Mouse (Mus musculus) gastrocnemius, adult 18-20 months (tissue): Measurements from ENCODE around the gene Olfr1152. TPM values are rescaled to one million over a fixed set of nuclear protein-coding genes. Genes with fewer than 3 reads are reported as not detected.

Experiments
- DNase-seq: peaks from one replicate; pipeline ENCODE4 v3.0.0; 2021; ENCODE audit warnings: low spot score
- long read RNA-seq, 2 experiments: library from polyadenylated mRNA; stranded (forward); transcript quantifications; one replicate each; pipeline ENCODE4 v2.0.0; 2021
- total RNA-seq, 2 experiments: library from RNA; stranded (reverse); gene quantifications; 2 replicates each; pipeline ENCODE4 v1.2.3; 2021

Gene Olfr1152
- not detected for total RNA-seq
- long read RNA-seq, experiment 1 = 0 reads
- long read RNA-seq, experiment 2 = 0 reads

GRCm38 (mm10) chr2:87866192-87866591, at the start of gene Olfr1152:
Gene Olfr1152, plus strand, starts transcription at chr2:87866492.
- no peak for DNase-seq

GRCm38 (mm10) chr2:87830233-87830632, 36.1 kb upstream of the Olfr1152 start, which contains the start of gene Olfr1148:
Gene Olfr1148, plus strand, starts transcription at chr2:87830533.
- no peak for DNase-seq

- DNase-seq = no peak
Measured at GRCm38 (mm10) chr2:87843693-87844092, 22.6 kb upstream of the Olfr1152 start, which contains the start of gene Olfr1150-ps1. Gene Olfr1150-ps1, plus strand, starts transcription at chr2:87843993.

GRCm38 (mm10) chr2:87855562-87855961, 10.7 kb upstream of the Olfr1152 start, which contains the start of gene Olfr1151:
Gene Olfr1151, plus strand, starts transcription at chr2:87855862.
- no peak for DNase-seq

DNA sequence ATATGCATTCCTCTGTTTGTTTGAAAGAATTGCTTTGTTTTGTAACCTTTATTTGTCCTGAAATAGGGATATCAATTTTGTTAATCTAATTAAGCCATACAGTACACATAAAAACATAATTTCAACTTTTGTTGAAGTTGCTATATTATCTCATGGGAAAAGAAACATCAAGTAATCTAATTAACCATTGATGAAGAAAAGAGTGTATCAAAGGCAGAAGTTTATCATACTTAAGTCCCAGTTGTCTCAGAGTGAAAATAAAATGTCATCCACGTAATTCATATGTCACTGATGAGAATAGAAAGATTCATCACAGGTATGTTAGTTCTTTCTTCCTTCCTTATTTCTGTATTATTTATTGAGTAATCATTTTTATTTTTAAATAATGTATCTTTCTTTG, 28.4 kb downstream of the Olfr1152 start, which contains the start of gene Olfr1153:
TSS of gene Olfr1153 (plus strand) at position 301 of the 400 bp plus-strand sequence.
- DNase-seq = no peak

DNA sequence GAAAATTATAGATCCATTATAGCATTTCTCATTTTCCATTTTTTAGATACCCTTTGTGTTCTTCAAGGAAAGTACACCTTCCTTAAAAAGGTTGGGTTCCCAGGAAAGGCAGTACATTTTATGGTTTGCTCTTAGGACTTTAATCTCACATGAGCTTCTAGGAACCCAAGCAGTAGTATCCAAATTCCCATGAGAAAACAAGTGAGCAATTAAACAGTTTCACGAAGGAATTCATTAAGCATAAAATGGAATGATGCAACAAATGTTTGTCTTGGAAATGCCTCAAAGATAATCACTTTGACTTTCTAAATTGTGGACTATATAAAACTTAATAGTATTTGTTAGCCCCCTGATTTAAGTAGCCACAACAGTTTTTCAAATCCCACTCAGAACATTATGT, 38.8 kb downstream of the Olfr1152 start, which contains the start of gene Olfr1154:
TSS of gene Olfr1154 (minus strand) at position 101 of the 400 bp plus-strand sequence.
- no peak for DNase-seq

Other genes with a start within 250 kb of the Olfr1152 start
- gene Olfr1131, start 239.4 kb upstream of the Olfr1152 start, total RNA-seq = not detected
- not detected for gene Olfr1132, start 229.0 kb upstream of the Olfr1152 start, total RNA-seq
- gene Olfr1133, start 219.1 kb upstream of the Olfr1152 start, total RNA-seq = not detected
- gene Olfr1134, start 208.0 kb upstream of the Olfr1152 start, total RNA-seq = not detected
- gene Olfr1135, start 192.8 kb upstream of the Olfr1152 start, total RNA-seq = not detected
- gene Olfr1136, start 172.5 kb upstream of the Olfr1152 start, total RNA-seq = not detected
- gene Olfr1137, start 153.3 kb upstream of the Olfr1152 start, total RNA-seq = not detected
- gene Olfr1138, start 126.5 kb upstream of the Olfr1152 start, total RNA-seq = not detected
- not detected for gene Olfr1140, start 122.7 kb upstream of the Olfr1152 start, total RNA-seq
- not detected for gene Olfr1141, start 112.5 kb upstream of the Olfr1152 start, total RNA-seq
- not detected for gene Olfr152, start 87.0 kb upstream of the Olfr1152 start, total RNA-seq
- gene Olfr1143, start 65.9 kb upstream of the Olfr1152 start, total RNA-seq = not detected
- gene Olfr1145, start 56.7 kb upstream of the Olfr1152 start, total RNA-seq = not detected
- not detected for gene Olfr1148, start 36.0 kb upstream of the Olfr1152 start, total RNA-seq
- not detected for gene Olfr1150-ps1, start 22.5 kb upstream of the Olfr1152 start, total RNA-seq
- not detected for gene Olfr1151, start 10.6 kb upstream of the Olfr1152 start, total RNA-seq
- gene Olfr1153, start 28.5 kb downstream of the Olfr1152 start, total RNA-seq = not detected
- not detected for gene Olfr1154, start 38.7 kb downstream of the Olfr1152 start, total RNA-seq
- not detected for gene Olfr1155, start 78.6 kb downstream of the Olfr1152 start, total RNA-seq
- not detected for gene Olfr1156, start 86.6 kb downstream of the Olfr1152 start, total RNA-seq
- gene Olfr1157, start 101.8 kb downstream of the Olfr1152 start, total RNA-seq = not detected
- gene Olfr74, start 108.2 kb downstream of the Olfr1152 start, total RNA-seq = not detected
- not detected for gene Olfr1158, start 123.6 kb downstream of the Olfr1152 start, total RNA-seq
- gene Olfr1160, start 141.8 kb downstream of the Olfr1152 start, total RNA-seq = not detected
- gene Olfr1161, start 156.3 kb downstream of the Olfr1152 start, total RNA-seq = not detected
- not detected for gene Olfr73, start 171.2 kb downstream of the Olfr1152 start, total RNA-seq
- not detected for gene Olfr1162, start 184.6 kb downstream of the Olfr1152 start, total RNA-seq
- gene Olfr1163, start 205.3 kb downstream of the Olfr1152 start, total RNA-seq = not detected
- not detected for gene Olfr1164, start 227.5 kb downstream of the Olfr1152 start, total RNA-seq